Mouse (Mus musculus): ENCODE results near the gene Sgcb.
A peak's percentile ranks its signal among the peaks of the same experiment; 100 is the strongest.
"Not testable (repeated sequence)": the region's sequence is repeated elsewhere in the genome, so short reads cannot be mapped to it uniquely, and the experiment has no call there.

The Sgcb gene

GRCm38 (mm10) chr5:73633141-73633540 is 14.4 kb downstream of the Sgcb start:
- DNase-seq (ENCODE audit: inconsistent ontology term), result no peak

GRCm38 (mm10) chr5:73632291-73632690 is 15.3 kb downstream of the Sgcb start, which contains the start of gene Lrrc66:
Lrrc66 (minus strand) TSS chr5:73632526.
- DNase-seq (ENCODE audit: inconsistent ontology term), result no peak

GRCm38 (mm10) chr5:73631001-73631558 is 16.5 kb downstream of the Sgcb start:
- DNase-seq (ENCODE audit: inconsistent ontology term), result peak; percentile 56

GRCm38 (mm10) chr5:73630141-73630540 is 17.4 kb downstream of the Sgcb start:
- DNase-seq (ENCODE audit: inconsistent ontology term), result no peak

GRCm38 (mm10) chr5:73627991-73628390 is 19.6 kb downstream of the Sgcb start:
- no peak for DNase-seq (ENCODE audit: inconsistent ontology term)

- no peak for DNase-seq (ENCODE audit: inconsistent ontology term)
Observed at GRCm38 (mm10) chr5:73627559-73627958, 20.0 kb downstream of the Sgcb start.

GRCm38 (mm10) chr5:73626842-73627241 is 20.7 kb downstream of the Sgcb start:
- DNase-seq (ENCODE audit: inconsistent ontology term), result no peak

GRCm38 (mm10) chr5:73625505-73625904 is 22.1 kb downstream of the Sgcb start:
- no peak for DNase-seq (ENCODE audit: inconsistent ontology term)

GRCm38 (mm10) chr5:73618969-73619368 is 28.6 kb downstream of the Sgcb start:
- DNase-seq (ENCODE audit: inconsistent ontology term), result no peak

- DNase-seq (ENCODE audit: inconsistent ontology term), result no peak
Observed at GRCm38 (mm10) chr5:73615211-73615610, 32.4 kb downstream of the Sgcb start.

GRCm38 (mm10) chr5:73613296-73613695 is 34.3 kb downstream of the Sgcb start:
- no peak for DNase-seq (ENCODE audit: inconsistent ontology term)

- DNase-seq (ENCODE audit: inconsistent ontology term), result no peak
Observed at GRCm38 (mm10) chr5:73611071-73611470, 36.5 kb downstream of the Sgcb start.

GRCm38 (mm10) chr5:73604964-73605363 is 42.6 kb downstream of the Sgcb start:
- no peak for DNase-seq (ENCODE audit: inconsistent ontology term)

GRCm38 (mm10) chr5:73604542-73604941 is 43.0 kb downstream of the Sgcb start:
- DNase-seq (ENCODE audit: inconsistent ontology term), result no peak

GRCm38 (mm10) chr5:73602865-73603264 is 44.7 kb downstream of the Sgcb start:
- DNase-seq (ENCODE audit: inconsistent ontology term), result no peak

GRCm38 (mm10) chr5:73601361-73601763 is 46.2 kb downstream of the Sgcb start:
- peak; percentile 45 for DNase-seq (ENCODE audit: inconsistent ontology term)

- DNase-seq (ENCODE audit: inconsistent ontology term), result no peak
Observed at GRCm38 (mm10) chr5:73599991-73600390, 47.6 kb downstream of the Sgcb start.

- DNase-seq (ENCODE audit: inconsistent ontology term), result peak; percentile 11
Observed at GRCm38 (mm10) chr5:73598943-73599695, 48.5 kb downstream of the Sgcb start.

GRCm38 (mm10) chr5:73587119-73587518 is 60.5 kb downstream of the Sgcb start:
- DNase-seq (ENCODE audit: inconsistent ontology term), result no peak

GRCm38 (mm10) chr5:73586597-73586996 is 61.0 kb downstream of the Sgcb start:
- no peak for DNase-seq (ENCODE audit: inconsistent ontology term)

- no peak for DNase-seq (ENCODE audit: inconsistent ontology term)
Observed at GRCm38 (mm10) chr5:73585212-73586115, 62.1 kb downstream of the Sgcb start.

GRCm38 (mm10) chr5:73584011-73584410 is 63.6 kb downstream of the Sgcb start:
- DNase-seq (ENCODE audit: inconsistent ontology term), result not testable (repeated sequence)
